Mouse (Mus musculus): ENCODE measurements at regions not wholly inside any gene's neighbourhood (a gene's known extent, or its start where the extent isn't known, plus 50 kb on each side); places are given as distances from the start of the nearest gene placed in this dataset.

DNA sequence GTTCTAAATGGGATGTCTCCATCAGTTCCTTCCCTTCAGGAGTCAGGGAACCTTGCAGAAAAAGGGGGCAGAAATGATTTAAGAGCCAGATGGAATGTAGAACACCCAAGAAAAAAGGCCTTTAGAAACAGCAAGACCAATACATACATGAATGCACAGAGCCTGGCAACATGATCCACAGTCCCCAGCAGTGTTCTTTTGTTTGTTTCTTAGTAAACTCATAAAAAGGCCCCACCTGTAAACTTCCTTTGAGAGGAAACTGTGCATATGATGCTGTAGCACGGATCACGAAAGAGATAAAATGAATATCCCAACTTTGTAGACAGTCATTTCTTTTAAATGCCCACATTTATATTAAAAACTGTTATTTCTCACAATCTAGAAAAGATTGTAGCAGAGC, 92.7 kb upstream of the 2610001J05Rik start:
- TF ChIP-seq CTCF (IDR thresholded peaks at IDR 0.05; ENCODE audit: control insufficient read depth, insufficient read depth, low read length) (no peak), POLR2A (IDR thresholded peaks at IDR 0.05; ENCODE audit: borderline replicate concordance, control insufficient read depth, low read depth, low read length) (no peak)

All from bone marrow, adult 2 months (tissue).